Mouse (Mus musculus): Measurements from ENCODE around the gene Trim58. TPM values are rescaled to one million over a fixed set of nuclear protein-coding genes. Genes with fewer than 3 reads are reported as not detected.

Gene Trim58
- 0.11 TPM in 1 of 2 replicates, not detected in the other for polyA plus RNA-seq (2014; fragmentation: Nextera tagmentation; extraction: Ambion mirVana)

- DNase-seq: peak; percentile 59
- WGBS: 2% methylated on average over 34 of the region's 34 CpGs
- TF ChIP-seq CTCF (IDR thresholded peaks at IDR 0.05; ENCODE audit: low read depth): no peak
- peak within 1 kb of the TSS; percentile 30 for H3K4me3 ChIP-seq (ENCODE audit: low read depth, low read length)
- H3K27me3 ChIP-seq (ENCODE audit: insufficient read depth, low read length): peaks cover 11% of the 10 kb centered on the region
- peak; percentile 56; the same call in 1 of the 2 replicates for ATAC-seq (ENCODE audit: insufficient read depth)
- no peaks in the 10 kb centered on the region for H3K9me3 ChIP-seq (ENCODE audit: low read depth, low read length)
- H3K4me2 ChIP-seq: peak within 1 kb of the TSS; percentile 61
- H3K4me1 ChIP-seq (ENCODE audit: insufficient read depth): no peaks in the 10 kb centered on the region
- H3K36me3 ChIP-seq (ENCODE audit: insufficient read depth): no peaks in the 10 kb centered on the region
- H3K27ac ChIP-seq (ENCODE audit: low read depth): peak within 1 kb of the TSS; percentile 50; the same call in 1 of the 2 replicates
- peak within 1 kb of the TSS; percentile 40 for H3K9ac ChIP-seq
These were observed at the start of gene Trim58 for GRCm38 (mm10) chr11:58640272-58640867. Trim58 (plus strand) TSS chr11:58640465.

- Histone ChIP-seq H3K4me3 (ENCODE audit: low read depth, low read length) (no peak within 1 kb of the TSS), H3K9ac (no peak within 1 kb of the TSS), H3K4me1 (ENCODE audit: insufficient read depth) (no peaks in the 10 kb centered on the region), H3K27me3 (ENCODE audit: insufficient read depth, low read length) (no peaks in the 10 kb centered on the region), H3K9me3 (ENCODE audit: low read depth, low read length) (no peaks in the 10 kb centered on the region), H3K4me2 (no peak within 1 kb of the TSS), H3K27ac (ENCODE audit: low read depth) (no peak within 1 kb of the TSS), H3K36me3 (ENCODE audit: insufficient read depth) (no peaks in the 10 kb centered on the region)
- no peak for TF ChIP-seq CTCF (IDR thresholded peaks at IDR 0.05; ENCODE audit: low read depth)
- whole genome bisulfite sequencing: 75% methylated on average over 6 of the region's 6 CpGs
- ATAC-seq (ENCODE audit: insufficient read depth) (no peak), DNase-seq (no peak)
These were observed 45.5 kb upstream of the Trim58 start, which contains the start of gene Olfr324 for GRCm38 (mm10) chr11:58594814-58595213. Olfr324 (plus strand) TSS chr11:58595114.

GRCm38 (mm10) chr11:58597837-58598236 is 42.4 kb upstream of the Trim58 start:
- Histone ChIP-seq H3K27ac (ENCODE audit: low read depth) (no peak overlapping the region), H3K4me1 (ENCODE audit: insufficient read depth) (no peaks in the 10 kb centered on the region), H3K4me2 (no peak overlapping the region), H3K9me3 (ENCODE audit: low read depth, low read length) (no peaks in the 10 kb centered on the region), H3K9ac (no peak overlapping the region), H3K4me3 (ENCODE audit: low read depth, low read length) (no peak overlapping the region), H3K36me3 (ENCODE audit: insufficient read depth) (no peaks in the 10 kb centered on the region), H3K27me3 (ENCODE audit: insufficient read depth, low read length) (no peaks in the 10 kb centered on the region)
- 86% methylated on average over 13 of the region's 13 CpGs for WGBS
- ATAC-seq (ENCODE audit: insufficient read depth): no peak
- DNase-seq: no peak
- TF ChIP-seq CTCF (IDR thresholded peaks at IDR 0.05; ENCODE audit: low read depth): no peak

- TF ChIP-seq CTCF (IDR thresholded peaks at IDR 0.05; ENCODE audit: low read depth): no peak
- ATAC-seq (ENCODE audit: insufficient read depth) (no peak), DNase-seq (no peak)
- Histone ChIP-seq H3K9ac (no peak overlapping the region), H3K4me1 (ENCODE audit: insufficient read depth) (no peaks in the 10 kb centered on the region), H3K27me3 (ENCODE audit: insufficient read depth, low read length) (no peaks in the 10 kb centered on the region), H3K36me3 (ENCODE audit: insufficient read depth) (no peaks in the 10 kb centered on the region), H3K9me3 (ENCODE audit: low read depth, low read length) (no peaks in the 10 kb centered on the region), H3K4me3 (ENCODE audit: low read depth, low read length) (no peak overlapping the region), H3K27ac (ENCODE audit: low read depth) (no peak overlapping the region), H3K4me2 (no peak overlapping the region)
These were observed 38.2 kb upstream of the Trim58 start for GRCm38 (mm10) chr11:58602062-58602461.

GRCm38 (mm10) chr11:58602800-58603560 is 37.3 kb upstream of the Trim58 start:
- Histone ChIP-seq H3K4me2 (no peak overlapping the region), H3K9me3 (ENCODE audit: low read depth, low read length) (no peaks in the 10 kb centered on the region), H3K4me1 (ENCODE audit: insufficient read depth) (no peaks in the 10 kb centered on the region), H3K4me3 (ENCODE audit: low read depth, low read length) (no peak overlapping the region), H3K9ac (no peak overlapping the region), H3K27me3 (ENCODE audit: insufficient read depth, low read length) (no peaks in the 10 kb centered on the region), H3K36me3 (ENCODE audit: insufficient read depth) (no peaks in the 10 kb centered on the region), H3K27ac (ENCODE audit: low read depth) (no peak overlapping the region)
- no peak for DNase-seq
- ATAC-seq (ENCODE audit: insufficient read depth): no peak
- no peak for TF ChIP-seq CTCF (IDR thresholded peaks at IDR 0.05; ENCODE audit: low read depth)
- WGBS: 59% methylated on average over 6 of the region's 6 CpGs

GRCm38 (mm10) chr11:58604688-58605087 is 35.6 kb upstream of the Trim58 start:
- H3K4me3 ChIP-seq (ENCODE audit: low read depth, low read length): no peak overlapping the region
- WGBS: 25% methylated on average over 2 of the region's 2 CpGs
- ATAC-seq (ENCODE audit: insufficient read depth) (no peak), DNase-seq (no peak)
- H3K9me3 ChIP-seq (ENCODE audit: low read depth, low read length): no peaks in the 10 kb centered on the region
- H3K4me2 ChIP-seq: no peak overlapping the region
- H3K4me1 ChIP-seq (ENCODE audit: insufficient read depth): no peaks in the 10 kb centered on the region
- no peak overlapping the region for H3K9ac ChIP-seq
- TF ChIP-seq CTCF (IDR thresholded peaks at IDR 0.05; ENCODE audit: low read depth): no peak
- no peaks in the 10 kb centered on the region for H3K27me3 ChIP-seq (ENCODE audit: insufficient read depth, low read length)
- no peaks in the 10 kb centered on the region for H3K36me3 ChIP-seq (ENCODE audit: insufficient read depth)
- H3K27ac ChIP-seq (ENCODE audit: low read depth): no peak overlapping the region

GRCm38 (mm10) chr11:58605228-58605627 is 35.0 kb upstream of the Trim58 start:
- no peak overlapping the region for H3K4me2 ChIP-seq
- no peaks in the 10 kb centered on the region for H3K4me1 ChIP-seq (ENCODE audit: insufficient read depth)
- H3K36me3 ChIP-seq (ENCODE audit: insufficient read depth): no peaks in the 10 kb centered on the region
- no peak overlapping the region for H3K9ac ChIP-seq
- ATAC-seq (ENCODE audit: insufficient read depth) (no peak), DNase-seq (no peak)
- H3K27ac ChIP-seq (ENCODE audit: low read depth): no peak overlapping the region
- H3K4me3 ChIP-seq (ENCODE audit: low read depth, low read length): no peak overlapping the region
- no peak for TF ChIP-seq CTCF (IDR thresholded peaks at IDR 0.05; ENCODE audit: low read depth)
- 42% methylated on average over 3 of the region's 3 CpGs for WGBS
- no peaks in the 10 kb centered on the region for H3K27me3 ChIP-seq (ENCODE audit: insufficient read depth, low read length)
- H3K9me3 ChIP-seq (ENCODE audit: low read depth, low read length): no peaks in the 10 kb centered on the region

Measured in lung, embryonic 14.5 days (tissue).